Mouse (Mus musculus): ENCODE measurements around the gene Usp6nl. TPM values are rescaled to one million over a fixed set of nuclear protein-coding genes. Genes with fewer than 3 reads are reported as not detected.

Gene Usp6nl
- total and polyA plus RNA-seq, 2 experiments from 2014 or later = 5.7 to 16.7 TPM

- Histone ChIP-seq H3K27ac (ENCODE audit: low read depth, low read length) (no peak overlapping the region), H3K36me3 (ENCODE audit: insufficient read depth, low read length) (no peaks in the 10 kb centered on the region), H3K27me3 (ENCODE audit: insufficient read depth, low read length) (no peaks in the 10 kb centered on the region), H3K4me3 (ENCODE audit: low read depth, low read length) (no peak overlapping the region), H3K4me2 (ENCODE audit: low read depth, low read length, poor library complexity, severe bottlenecking) (no peak overlapping the region), H3K9me3 (ENCODE audit: low read length) (no peaks in the 10 kb centered on the region), H3K4me1 (ENCODE audit: insufficient read depth, low read length) (no peaks in the 10 kb centered on the region), H3K9ac (replicated peaks; ENCODE audit: low read length, poor library complexity, severe bottlenecking) (no peak overlapping the region)
- no peak for TF ChIP-seq CTCF (IDR thresholded peaks at IDR 0.05)
- DNase-seq (ENCODE audit: low spot score) = no peak
- WGBS = 84% methylated on average over 1 of the region's 1 CpGs
- ATAC-seq (ENCODE audit: low FRiP score) = no peak
These were observed 74.2 kb downstream of the Usp6nl start for GRCm38 (mm10) chr2:6396626-6397146.

- Histone ChIP-seq H3K27me3 (ENCODE audit: insufficient read depth, low read length) (no peaks in the 10 kb centered on the region), H3K4me1 (ENCODE audit: insufficient read depth, low read length) (no peaks in the 10 kb centered on the region), H3K4me3 (ENCODE audit: low read depth, low read length) (no peak overlapping the region), H3K9me3 (ENCODE audit: low read length) (no peaks in the 10 kb centered on the region), H3K36me3 (ENCODE audit: insufficient read depth, low read length) (no peaks in the 10 kb centered on the region), H3K4me2 (ENCODE audit: low read depth, low read length, poor library complexity, severe bottlenecking) (no peak overlapping the region), H3K27ac (ENCODE audit: low read depth, low read length) (no peak overlapping the region), H3K9ac (replicated peaks; ENCODE audit: low read length, poor library complexity, severe bottlenecking) (no peak overlapping the region)
- WGBS = 32% methylated on average over 3 of the region's 3 CpGs
- DNase-seq (ENCODE audit: low spot score) (no peak), ATAC-seq (ENCODE audit: low FRiP score) (no peak)
- TF ChIP-seq CTCF (IDR thresholded peaks at IDR 0.05) = no peak
These were observed 74.7 kb downstream of the Usp6nl start for GRCm38 (mm10) chr2:6397166-6397565.

GRCm38 (mm10) chr2:6398826-6399225, 76.4 kb downstream of the Usp6nl start:
- TF ChIP-seq CTCF (IDR thresholded peaks at IDR 0.05) = no peak
- WGBS = 71% methylated on average over 6 of the region's 6 CpGs

GRCm38 (mm10) chr2:6401039-6401438, 78.6 kb downstream of the Usp6nl start:
- H3K9ac ChIP-seq (replicated peaks; ENCODE audit: low read length, poor library complexity, severe bottlenecking) = no peak overlapping the region
- DNase-seq (ENCODE audit: low spot score) (no peak), ATAC-seq (ENCODE audit: low FRiP score) (no peak)
- H3K4me2 ChIP-seq (ENCODE audit: low read depth, low read length, poor library complexity, severe bottlenecking) = no peak overlapping the region
- no peak for TF ChIP-seq CTCF (IDR thresholded peaks at IDR 0.05)
- 92% methylated on average over 10 of the region's 10 CpGs for WGBS
- H3K4me1 ChIP-seq (ENCODE audit: insufficient read depth, low read length) = no peaks in the 10 kb centered on the region
- H3K4me3 ChIP-seq (ENCODE audit: low read depth, low read length) = no peak overlapping the region
- no peaks in the 10 kb centered on the region for H3K9me3 ChIP-seq (ENCODE audit: low read length)
- H3K27me3 ChIP-seq (ENCODE audit: insufficient read depth, low read length) = no peaks in the 10 kb centered on the region
- no peak overlapping the region for H3K27ac ChIP-seq (ENCODE audit: low read depth, low read length)
- no peaks in the 10 kb centered on the region for H3K36me3 ChIP-seq (ENCODE audit: insufficient read depth, low read length)

More at GRCm38 (mm10) chr2:6398826-6399225, 76.4 kb downstream of the Usp6nl start:
- ATAC-seq (ENCODE audit: low FRiP score) (no peak), DNase-seq (ENCODE audit: low spot score) (no peak)
- no peaks in the 10 kb centered on the region for H3K27me3 ChIP-seq (ENCODE audit: insufficient read depth, low read length)
- no peak overlapping the region for H3K4me2 ChIP-seq (ENCODE audit: low read depth, low read length, poor library complexity, severe bottlenecking)
- H3K4me1 ChIP-seq (ENCODE audit: insufficient read depth, low read length) = no peaks in the 10 kb centered on the region
- no peak overlapping the region for H3K9ac ChIP-seq (replicated peaks; ENCODE audit: low read length, poor library complexity, severe bottlenecking)
- no peak overlapping the region for H3K27ac ChIP-seq (ENCODE audit: low read depth, low read length)
- H3K4me3 ChIP-seq (ENCODE audit: low read depth, low read length) = no peak overlapping the region
- H3K9me3 ChIP-seq (ENCODE audit: low read length) = no peaks in the 10 kb centered on the region
- H3K36me3 ChIP-seq (ENCODE audit: insufficient read depth, low read length) = no peaks in the 10 kb centered on the region

GRCm38 (mm10) chr2:6403375-6403774, 80.9 kb downstream of the Usp6nl start:
- H3K27me3 ChIP-seq (ENCODE audit: insufficient read depth, low read length) = no peaks in the 10 kb centered on the region
- no peak overlapping the region for H3K9ac ChIP-seq (replicated peaks; ENCODE audit: low read length, poor library complexity, severe bottlenecking)
- H3K4me2 ChIP-seq (ENCODE audit: low read depth, low read length, poor library complexity, severe bottlenecking) = no peak overlapping the region
- H3K4me3 ChIP-seq (ENCODE audit: low read depth, low read length) = no peak overlapping the region
- 21% methylated on average over 11 of the region's 11 CpGs for WGBS
- no peaks in the 10 kb centered on the region for H3K36me3 ChIP-seq (ENCODE audit: insufficient read depth, low read length)
- ATAC-seq (ENCODE audit: low FRiP score) (peak; percentile 41; the same call in 1 of the 2 replicates), DNase-seq (ENCODE audit: low spot score) (peak; percentile 35)
- TF ChIP-seq CTCF (IDR thresholded peaks at IDR 0.05) = peak; percentile 65
- no peaks in the 10 kb centered on the region for H3K4me1 ChIP-seq (ENCODE audit: insufficient read depth, low read length)
- no peak overlapping the region for H3K27ac ChIP-seq (ENCODE audit: low read depth, low read length)
- no peaks in the 10 kb centered on the region for H3K9me3 ChIP-seq (ENCODE audit: low read length)

GRCm38 (mm10) chr2:6403991-6404390, 81.5 kb downstream of the Usp6nl start:
- DNase-seq (ENCODE audit: low spot score) = no peak
- Histone ChIP-seq H3K4me1 (ENCODE audit: insufficient read depth, low read length) (no peaks in the 10 kb centered on the region), H3K4me2 (ENCODE audit: low read depth, low read length, poor library complexity, severe bottlenecking) (no peak overlapping the region), H3K9me3 (ENCODE audit: low read length) (no peaks in the 10 kb centered on the region), H3K9ac (replicated peaks; ENCODE audit: low read length, poor library complexity, severe bottlenecking) (no peak overlapping the region), H3K27ac (ENCODE audit: low read depth, low read length) (no peak overlapping the region), H3K27me3 (ENCODE audit: insufficient read depth, low read length) (no peaks in the 10 kb centered on the region), H3K4me3 (ENCODE audit: low read depth, low read length) (no peak overlapping the region), H3K36me3 (ENCODE audit: insufficient read depth, low read length) (no peaks in the 10 kb centered on the region)
- no peak for ATAC-seq (ENCODE audit: low FRiP score)
- no peak for TF ChIP-seq CTCF (IDR thresholded peaks at IDR 0.05)
- WGBS = 37% methylated on average over 3 of the region's 3 CpGs
